Mouse (Mus musculus): ENCODE measurements around the gene C530008M17Rik.

DNA sequence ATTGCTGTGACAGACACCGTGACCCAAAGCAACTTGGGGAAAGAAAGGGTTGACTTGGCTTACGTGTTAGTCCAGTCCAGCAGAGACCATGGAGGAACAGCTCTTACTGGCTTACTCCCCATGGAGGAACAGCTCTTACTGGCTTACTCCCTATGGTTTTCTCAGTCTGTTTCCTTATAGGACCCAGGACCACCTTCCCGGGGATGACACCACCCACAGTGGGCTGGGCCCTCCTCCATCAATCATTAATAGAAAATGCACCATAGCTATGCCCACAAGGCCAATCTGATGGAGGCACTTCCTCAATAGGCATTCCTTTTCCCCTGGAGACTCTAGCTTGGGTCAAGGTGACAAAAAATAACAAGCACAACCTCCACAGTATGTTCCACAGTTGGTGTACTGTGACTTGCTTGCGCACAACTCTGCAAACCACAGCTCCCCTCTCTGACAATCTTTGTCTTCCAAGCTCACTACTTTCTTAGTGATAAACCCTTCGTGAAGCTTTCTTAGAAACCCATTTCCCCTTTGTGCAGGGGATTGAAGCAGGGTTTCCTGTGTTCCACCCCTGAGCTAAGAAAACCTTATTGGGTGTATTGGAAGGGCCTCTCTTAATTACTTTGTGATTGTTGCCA lies 17.8 kb downstream of the C530008M17Rik start:
- TF ChIP-seq CTCF (conservative IDR thresholded peaks at IDR 0.05; ENCODE audit: low read length) (no peak), POU5F1 (IDR thresholded peaks at IDR 0.05; ENCODE audit: borderline replicate concordance, low read length) (no peak)

Measured in E14TG2a.4 (cell line).